19 mouse cellular contexts compared by ENCODE assay signal in the genomic region with DNA sequence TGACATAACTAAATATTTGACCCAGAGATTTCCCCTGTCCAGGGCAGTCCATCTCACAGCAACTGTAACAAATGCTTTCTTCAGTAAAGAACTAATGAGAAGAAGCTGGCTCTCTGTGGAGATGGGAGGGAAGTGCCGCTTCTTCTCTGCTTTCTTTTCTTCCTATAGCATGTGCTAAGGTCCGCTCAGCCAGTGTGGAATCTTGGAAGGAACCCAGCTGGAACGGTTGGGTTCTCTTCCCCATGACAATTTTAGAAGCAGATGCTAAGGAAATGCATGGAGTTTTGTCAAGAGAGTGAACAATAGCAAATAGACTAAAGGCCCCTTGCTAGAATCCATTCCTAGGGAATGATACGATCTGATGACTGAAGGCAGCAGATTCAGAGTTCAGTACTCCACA.
DNase-seq lines count a peak whose midpoint lies in the region; ATAC-seq lines count a peak whose summit lies in the region.
"Had no signal": no experiment of that assay in that cellular context is flagged by ENCODE, and none has a peak within 500 bp of the region (broad histone marks: within the 10 kb centered on the region; RNA-seq: fewer than 3 reads in every experiment).

No protein-coding gene starts in this region.

- no peaks in the 10 kb centered on the region for H3K36me3 ChIP-seq in lung, embryonic 16.5 days (ENCODE audit: control insufficient read depth, insufficient read depth, low read length)
- H3K36me3 ChIP-seq: embryonic facial prominence, embryonic 12.5 days; forebrain, embryonic 12.5 days; heart, embryonic 15.5 days; hindbrain, embryonic 10.5 days; limb, embryonic 13.5 days; liver, embryonic 15.5 days; midbrain, embryonic 12.5 days; stomach, embryonic 15.5 days had no signal

- peaks cover 5% of the 10 kb centered on the region for H3K4me1 ChIP-seq in lung, embryonic 16.5 days (replicated peaks; ENCODE audit: control insufficient read depth, insufficient read depth, low read length)
- H3K4me1 ChIP-seq: embryonic facial prominence, embryonic 12.5 days; heart, embryonic 15.5 days; hindbrain, embryonic 10.5 days; liver, embryonic 15.5 days; midbrain, embryonic 12.5 days; stomach, embryonic 15.5 days had no signal

- 54% methylated on average over 4 of the region's 4 CpGs for WGBS in lung, embryonic 16.5 days

- H3K9me3 ChIP-seq in lung, embryonic 16.5 days (ENCODE audit: control insufficient read depth, low read length), result no peaks in the 10 kb centered on the region
- H3K9me3 ChIP-seq: embryonic facial prominence, embryonic 12.5 days; forebrain, embryonic 12.5 days; heart, embryonic 15.5 days; hindbrain, embryonic 10.5 days; limb, embryonic 13.5 days; liver, embryonic 15.5 days; midbrain, embryonic 12.5 days; stomach, embryonic 15.5 days had no signal

- peak; percentile 64 to 67 for DNase-seq in cerebellum, postnatal 10 days
- DNase-seq in cerebellum, adult 11-12 months, result no peak
- DNase-seq in kidney, adult 9 months, result peak; percentile 28
- no peak for DNase-seq in kidney, adult 8-10 months
- no peak for DNase-seq in lung, postnatal 25 days (ENCODE audit: low spot score)
- DNase-seq in right cerebral cortex, postnatal 25 days, result peak; percentile 24
- no peak for DNase-seq in embryo, embryonic 10.5 days (ENCODE audit: low spot score)
- DNase-seq: cerebellum, adult 11 months; cerebellum, postnatal 36 days had no signal

- H3K4me2 ChIP-seq in lung, embryonic 16.5 days (ENCODE audit: low read depth, low read length), result no peak overlapping the region
- H3K4me2 ChIP-seq: embryonic facial prominence, embryonic 12.5 days; forebrain, embryonic 12.5 days; heart, embryonic 15.5 days; limb, embryonic 13.5 days; liver, embryonic 15.5 days; midbrain, embryonic 12.5 days; stomach, embryonic 15.5 days had no signal

- H3K27ac ChIP-seq in lung, embryonic 16.5 days (ENCODE audit: low read length), result no peak overlapping the region
- H3K27ac ChIP-seq: embryonic facial prominence, embryonic 12.5 days; forebrain, embryonic 12.5 days; heart, embryonic 15.5 days; hindbrain, embryonic 10.5 days; limb, embryonic 13.5 days; liver, embryonic 15.5 days; macrophage; midbrain, embryonic 12.5 days; stomach, embryonic 15.5 days had no signal

- H3K4me3 ChIP-seq in lung, embryonic 16.5 days (ENCODE audit: low read length), result no peak overlapping the region
- H3K4me3 ChIP-seq: embryonic facial prominence, embryonic 12.5 days; forebrain, embryonic 12.5 days; heart, embryonic 15.5 days; hindbrain, embryonic 10.5 days; limb, embryonic 13.5 days; liver, embryonic 15.5 days; midbrain, embryonic 12.5 days; stomach, embryonic 15.5 days had no signal

- H3K27me3 ChIP-seq in lung, embryonic 16.5 days (ENCODE audit: control insufficient read depth, insufficient read depth, low read depth, low read length), result no peaks in the 10 kb centered on the region
- H3K27me3 ChIP-seq: embryonic facial prominence, embryonic 12.5 days; forebrain, embryonic 12.5 days; heart, embryonic 15.5 days; limb, embryonic 13.5 days; liver, embryonic 15.5 days; midbrain, embryonic 12.5 days; stomach, embryonic 15.5 days had no signal

- H3K9ac ChIP-seq in lung, embryonic 16.5 days (ENCODE audit: low read length), result no peak overlapping the region
- H3K9ac ChIP-seq: embryonic facial prominence, embryonic 12.5 days; forebrain, embryonic 12.5 days; heart, embryonic 15.5 days; limb, embryonic 13.5 days; liver, embryonic 15.5 days; midbrain, embryonic 12.5 days; stomach, embryonic 15.5 days had no signal

- ATAC-seq in lung, embryonic 16.5 days (ENCODE audit: low read depth), result peak; percentile 34; the same call in 1 of the 2 replicates

Comparison
In these comparisons a context has a peak if more than half of its experiments do, and no peak if none do; other contexts are left out.
1. DNase-seq: peak in cerebellum, postnatal 10 days (2 of 2), kidney, adult 9 months (single experiment) and right cerebral cortex, postnatal 25 days (single experiment); none in cerebellum, adult 11-12 months (single experiment), kidney, adult 8-10 months (0 of 2), lung, postnatal 25 days (single experiment) and embryo, embryonic 10.5 days (single experiment).